Mouse (Mus musculus): ENCODE data around the gene Gm11361. TPM values are rescaled to one million over a fixed set of nuclear protein-coding genes. Genes with fewer than 3 reads are reported as not detected.

The Gm11361 gene
- polyA plus RNA-seq (2017; shearing (Covaris generic)), result 1.8 TPM

DNA sequence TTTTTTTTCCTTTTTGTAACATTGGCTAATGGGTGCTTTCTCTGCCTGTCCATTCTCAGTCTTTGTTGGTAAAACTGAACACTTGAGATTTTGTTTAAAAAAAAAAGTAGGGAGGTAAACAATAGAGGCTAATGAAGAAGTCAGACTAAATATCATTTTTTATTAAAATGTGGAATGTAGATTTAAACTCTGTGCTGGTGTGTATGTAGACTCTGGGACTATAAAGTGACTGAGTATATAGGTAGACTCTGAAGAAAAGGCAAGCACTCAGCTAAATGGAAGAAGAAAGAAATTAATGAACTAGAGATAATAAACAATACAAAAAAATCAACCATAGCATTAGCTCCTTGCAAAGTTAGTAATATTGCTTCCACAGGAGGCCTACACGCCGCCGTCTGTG is at the start of gene Gm11361:
Gene Gm11361, plus strand, starts transcription at position 301 of the 400 bp plus-strand sequence.

Other genes starting within 250 kb of the Gm11361 start
- not detected for gene Prl4a1, start 241.3 kb upstream of the Gm11361 start, polyA plus RNA-seq (2017; shearing (Covaris generic))
- gene Prl5a1, start 115.0 kb upstream of the Gm11361 start, polyA plus RNA-seq (2017; shearing (Covaris generic)), result not detected

All from effector memory CD4-positive, alpha-beta T cell, adult 5 months (primary cell).